Mouse (Mus musculus) bone marrow, adult 2 months (tissue): ENCODE results near the gene Methig1. TPM values are rescaled to one million over a fixed set of nuclear protein-coding genes. Genes with fewer than 3 reads are reported as not detected.
A peak's percentile ranks its signal among the peaks of the same experiment; 100 is the strongest.
"Not testable (repeated sequence)": the region's sequence is repeated elsewhere in the genome, so short reads cannot be mapped to it uniquely, and the experiment has no call there.

Source experiments
- H3K27ac ChIP-seq: fragments of 200-500 bp; 2 replicates; pipeline ENCODE4 v1.5.1; 2012; ENCODE audit warnings: low read depth, mild to moderate bottlenecking, control low read depth, inconsistent platforms, low read length; ENCODE audit not compliant: control insufficient read depth, poor library complexity, insufficient read depth
- H3K4me1 ChIP-seq: fragments of 200-500 bp; 2 replicates; pipeline ENCODE4 v1.6.1; 2011; ENCODE audit warnings: low read length; ENCODE audit not compliant: control insufficient read depth, insufficient read depth
- H3K4me3 ChIP-seq: fragments of 200-500 bp; replicated peaks from 2 replicates; pipeline ENCODE3; 2011; ENCODE audit warnings: mild to moderate bottlenecking, low read depth, low read length, control low read depth; ENCODE audit not compliant: control insufficient read depth
- CTCF ChIP-seq: fragments of 200-500 bp; IDR thresholded peaks from 2 replicates; pipeline ENCODE4 v1.5.1; 2011; ENCODE audit warnings: low read length, control low read depth; ENCODE audit not compliant: control insufficient read depth, insufficient read depth
- POLR2A ChIP-seq: fragments of 200-500 bp; IDR thresholded peaks from 2 replicates; pipeline ENCODE4 v1.6.1; 2011; ENCODE audit warnings: low read depth, mild to moderate bottlenecking, control low read depth, low read length, borderline replicate concordance; ENCODE audit not compliant: control insufficient read depth
- WGBS: fragments of 180-500 bp; shearing (Covaris S2); methylation state at CpG from one replicate; pipeline ENCODE4 v1.1.7; 2018; 5-methylcytosine and 5-hydroxymethylcytosine counted together
- polyA plus RNA-seq: library from polyadenylated mRNA; stranded (reverse); fragments of >200 nt; gene quantifications from 2 replicates; pipeline ENCODE4 v1.2.4, GENCODE M21; 2011; ENCODE audit warnings: low replicate concordance; ENCODE audit not compliant: missing spikeins, insufficient read depth, insufficient read length

The Methig1 gene
- not detected in 2 replicates for polyA plus RNA-seq

DNA sequence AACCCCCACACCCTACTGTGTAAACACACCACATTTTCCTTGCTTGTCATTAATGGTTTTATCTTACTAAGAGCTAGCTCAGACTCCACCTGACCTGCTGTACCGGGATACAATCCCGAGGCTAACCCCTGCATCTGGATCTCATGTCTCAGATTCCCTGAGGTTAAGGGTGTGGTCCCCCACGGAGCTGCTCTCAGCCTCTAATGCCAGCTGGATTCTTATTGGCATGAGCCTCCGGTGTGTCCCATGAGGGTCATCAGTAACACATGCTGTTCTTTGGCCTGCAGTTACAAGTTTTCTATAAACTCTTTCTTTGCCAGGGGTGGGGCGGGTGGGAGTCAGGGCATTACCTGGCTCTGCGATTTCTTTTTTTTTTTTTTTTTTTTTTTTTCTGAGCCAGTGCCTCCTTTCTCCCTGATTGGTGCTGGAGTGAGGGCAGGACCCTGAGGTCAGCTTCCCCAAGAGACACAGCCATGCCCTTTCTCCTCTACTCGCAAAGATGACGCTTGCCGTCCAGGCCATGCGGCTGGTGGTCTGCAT lies at the start of gene Methig1, which contains the start of gene Mettl7a2:
Methig1 (plus strand) TSS at position 439 of the 540 bp plus-strand sequence.
Mettl7a2 (plus strand) TSS at position 490 of the 540 bp plus-strand sequence.
- Histone ChIP-seq H3K27ac (no peak within 1 kb of the TSS), H3K4me1 (no peaks in the 10 kb centered on the region), H3K4me3 (no peak within 1 kb of the TSS)
- 88% methylated on average over 10 of the region's 10 CpGs for WGBS
- no peak for TF ChIP-seq POLR2A

DNA sequence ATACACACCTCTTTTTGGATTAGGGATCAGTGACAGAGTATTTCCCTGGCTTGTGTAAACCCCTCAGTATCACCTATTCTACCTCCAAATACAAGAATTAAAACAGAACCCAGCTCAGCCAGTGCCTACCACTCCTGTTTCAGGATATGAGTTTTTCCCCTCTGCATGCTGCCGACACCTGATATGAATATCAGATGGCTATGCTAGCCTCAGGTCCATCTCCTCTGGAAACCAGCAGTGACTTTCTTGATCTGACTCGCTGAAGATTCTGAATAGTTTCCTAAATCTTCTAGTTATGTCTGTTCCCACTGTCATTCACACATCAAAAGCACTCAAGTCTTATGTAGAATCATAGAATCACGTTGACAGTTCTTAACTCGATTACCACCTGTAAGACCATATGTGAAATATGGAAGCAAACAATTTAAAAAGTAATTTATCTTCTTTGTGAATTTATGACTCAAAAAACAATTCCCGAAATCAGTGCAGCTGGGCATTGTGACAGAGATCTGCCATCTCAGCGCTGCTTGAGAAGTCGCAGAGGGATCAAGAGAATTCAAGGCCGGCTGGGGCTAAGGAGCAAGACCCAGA lies 49.4 kb upstream of the Methig1 start:
- Histone ChIP-seq H3K27ac (peak overlapping the region; percentile 64), H3K4me1 (no peaks in the 10 kb centered on the region; the same call in 1 of the 2 replicates), H3K4me3 (peak overlapping the region; percentile 37)
- TF ChIP-seq POLR2A (no peak), CTCF (no peak)
- 10% methylated on average over 8 of the region's 8 CpGs for WGBS

DNA sequence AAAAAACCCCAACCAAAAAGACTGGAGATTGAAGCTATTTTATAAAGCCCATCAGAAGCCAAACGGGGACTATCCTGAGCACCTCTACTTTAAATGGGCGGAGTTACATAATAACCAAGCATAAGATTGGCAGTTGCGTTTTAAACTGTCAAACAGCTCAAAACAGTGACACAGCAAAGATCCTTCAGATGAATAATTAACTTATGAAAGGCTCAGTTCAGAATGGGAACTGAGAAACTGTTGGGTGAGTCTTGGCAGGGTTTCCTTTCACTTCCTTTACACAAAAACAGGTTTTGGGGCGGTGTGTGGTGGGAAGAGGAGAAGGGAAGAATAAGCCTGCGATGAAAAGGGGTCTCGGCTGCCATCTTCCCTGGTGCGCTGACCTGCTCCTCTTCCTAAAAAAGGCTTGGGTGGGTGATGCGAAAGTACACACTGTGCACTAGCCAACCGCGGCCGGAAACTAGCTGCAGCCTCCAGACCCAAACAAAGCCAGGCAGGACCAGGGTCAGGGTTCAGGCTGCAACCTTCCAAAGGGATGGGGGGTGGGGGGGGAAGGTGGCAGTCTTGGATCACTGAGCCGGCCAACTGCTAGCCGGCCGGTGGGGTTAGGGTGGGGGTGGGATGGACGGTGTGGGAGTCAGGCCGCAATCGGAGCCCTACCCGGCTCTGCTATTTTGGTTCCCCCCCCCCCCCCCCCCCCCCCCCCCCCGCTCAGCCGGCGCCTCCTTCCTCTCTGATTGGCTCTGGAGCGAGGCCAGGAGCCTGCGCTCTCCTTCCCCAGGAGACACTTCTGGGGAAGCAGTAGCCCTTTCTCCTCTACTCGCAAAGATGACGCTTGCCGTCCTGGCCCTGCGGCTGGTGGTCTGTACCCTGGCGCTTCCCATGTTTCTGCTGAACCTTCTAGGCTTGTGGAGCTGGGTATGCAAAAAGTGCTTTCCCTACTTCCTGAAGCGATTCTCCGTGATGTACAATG lies 48.6 kb upstream of the Methig1 start, which contains the start of gene Mettl7a1:
Mettl7a1 (plus strand) TSS at position 122 of the 973 bp plus-strand sequence.
- Histone ChIP-seq H3K27ac (peak within 1 kb of the TSS; percentile 96), H3K4me1 (no peaks in the 10 kb centered on the region; the same call in 1 of the 2 replicates), H3K4me3 (peak within 1 kb of the TSS; percentile 79)
- no peak for TF ChIP-seq CTCF
- TF ChIP-seq POLR2A: peak; percentile 58; the same call in 1 of the 2 replicates
- WGBS: under 1% methylated on average over 26 of the region's 30 CpGs

DNA sequence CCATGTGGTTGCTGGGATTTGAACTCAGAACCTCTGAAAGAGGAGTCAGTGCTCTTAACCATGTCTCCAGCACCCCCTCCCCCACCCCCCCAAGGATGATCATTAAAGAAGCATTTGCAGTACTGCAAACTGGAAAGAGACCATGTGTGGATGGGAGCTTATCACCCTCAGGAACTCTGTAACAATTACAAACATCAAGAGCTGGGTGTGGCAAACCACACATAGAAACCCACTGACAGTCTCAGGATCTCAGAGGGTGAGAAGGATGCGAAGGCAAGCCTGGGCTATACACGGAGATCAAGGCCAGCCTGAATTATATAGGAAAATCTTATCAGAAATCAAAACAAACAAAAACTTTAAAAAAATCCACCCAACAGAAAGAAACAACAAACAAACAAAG lies 46.7 kb upstream of the Methig1 start:
- H3K4me3 ChIP-seq: no peak overlapping the region
- 45% methylated on average over 2 of the region's 2 CpGs for WGBS
- H3K4me1 ChIP-seq: no peaks in the 10 kb centered on the region; the same call in 1 of the 2 replicates
- no peak overlapping the region for H3K27ac ChIP-seq
- TF ChIP-seq CTCF (no peak), POLR2A (no peak)

DNA sequence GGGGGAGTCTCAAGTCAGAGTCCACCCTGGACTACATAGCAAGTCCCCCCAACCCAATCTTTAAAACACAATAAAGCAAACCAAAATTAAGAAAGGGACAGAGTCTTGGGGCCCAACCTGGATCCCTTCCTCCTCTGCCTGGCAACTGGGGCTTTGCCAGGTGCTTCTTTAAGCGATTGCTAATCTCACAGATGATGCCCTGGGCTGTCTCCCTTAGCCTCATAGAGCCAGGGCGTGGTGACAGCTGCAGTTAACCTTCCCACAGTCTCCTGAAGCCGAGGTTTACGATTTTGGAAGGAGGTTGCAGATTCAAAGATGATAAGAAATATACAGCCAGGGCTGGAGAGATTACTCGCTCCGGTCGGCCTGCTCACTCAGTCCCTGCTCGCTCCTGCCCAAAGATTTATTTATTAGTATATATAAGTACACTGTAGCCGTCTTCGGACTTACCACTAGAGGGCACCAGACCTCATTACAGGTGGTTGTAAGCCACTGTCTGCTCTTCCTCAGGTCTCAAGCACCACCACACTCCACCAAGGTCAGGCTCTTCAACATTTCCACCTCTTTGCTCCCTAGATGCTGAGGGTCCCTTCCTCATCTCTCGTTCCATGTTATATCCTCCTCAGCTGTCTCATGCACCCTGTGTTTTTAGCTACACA lies 45.4 kb upstream of the Methig1 start:
- peak; percentile 34 for TF ChIP-seq CTCF

DNA sequence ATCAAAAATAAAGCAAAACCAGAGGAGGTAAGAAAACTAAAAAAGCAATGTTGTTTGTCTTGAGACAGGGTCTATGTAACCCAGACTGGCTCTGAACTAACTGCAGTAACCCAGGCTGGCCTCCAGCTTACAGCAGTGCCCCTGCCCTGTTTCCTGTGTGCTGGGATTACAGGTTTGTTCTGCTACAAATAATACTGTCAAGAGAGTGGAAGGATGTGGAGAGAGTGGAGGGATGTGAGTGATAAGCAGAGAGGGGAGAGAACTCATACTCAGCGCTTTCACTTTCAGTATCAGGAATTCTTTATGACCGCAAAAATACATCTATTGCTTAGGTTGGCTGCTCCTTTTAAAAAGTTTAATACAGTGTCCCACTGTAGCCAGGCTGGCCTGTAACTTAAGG lies 40.6 kb upstream of the Methig1 start:
- H3K4me3 ChIP-seq: no peak overlapping the region
- 6% methylated on average over 2 of the region's 2 CpGs for WGBS
- no peak for TF ChIP-seq CTCF
- no peak for TF ChIP-seq POLR2A
- H3K4me1 ChIP-seq: no peaks in the 10 kb centered on the region
- H3K27ac ChIP-seq: no peak overlapping the region

More for the DNA sequence above, 45.4 kb upstream of the Methig1 start:
- WGBS: 11% methylated on average over 11 of the region's 11 CpGs
- not testable (repeated sequence) for H3K27ac ChIP-seq, H3K4me1 ChIP-seq, H3K4me3 ChIP-seq

DNA sequence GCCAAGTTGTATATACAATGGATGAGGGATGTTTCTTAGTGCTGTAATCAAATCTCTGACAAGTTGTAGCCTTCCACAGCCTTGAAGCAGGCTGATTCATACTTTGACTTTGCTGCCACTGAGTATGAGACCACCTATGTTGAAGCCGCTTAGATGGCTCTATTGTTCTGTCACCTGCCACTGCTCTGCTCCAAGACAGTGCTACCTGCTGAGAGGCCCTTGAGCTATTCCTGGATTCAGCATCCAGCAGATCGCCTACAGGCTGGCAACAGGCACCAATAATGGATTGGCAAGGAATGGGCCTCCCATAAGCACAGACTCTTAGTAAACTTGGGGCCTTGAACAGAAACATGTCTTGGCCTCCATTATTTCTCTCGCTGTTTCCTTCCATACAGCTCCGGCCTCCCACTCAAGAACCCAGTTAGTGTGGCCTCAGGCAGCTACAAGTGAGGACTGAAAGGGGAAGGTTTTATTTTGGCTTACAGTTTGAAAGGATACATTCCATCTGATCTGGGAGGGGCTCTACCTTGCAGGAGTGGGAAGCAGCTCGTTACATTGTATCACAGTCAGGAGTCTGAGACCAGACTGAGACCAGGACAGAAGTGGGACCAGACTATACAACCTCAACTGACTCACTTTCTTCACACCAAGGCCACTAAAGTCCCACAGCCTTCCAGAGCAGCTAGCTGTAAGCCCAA lies 38.4 kb upstream of the Methig1 start:
- H3K27ac ChIP-seq: no peak overlapping the region
- no peak overlapping the region for H3K4me3 ChIP-seq
- WGBS: 92% methylated on average over 5 of the region's 5 CpGs
- TF ChIP-seq POLR2A (no peak), CTCF (no peak)
- H3K4me1 ChIP-seq: no peaks in the 10 kb centered on the region

DNA sequence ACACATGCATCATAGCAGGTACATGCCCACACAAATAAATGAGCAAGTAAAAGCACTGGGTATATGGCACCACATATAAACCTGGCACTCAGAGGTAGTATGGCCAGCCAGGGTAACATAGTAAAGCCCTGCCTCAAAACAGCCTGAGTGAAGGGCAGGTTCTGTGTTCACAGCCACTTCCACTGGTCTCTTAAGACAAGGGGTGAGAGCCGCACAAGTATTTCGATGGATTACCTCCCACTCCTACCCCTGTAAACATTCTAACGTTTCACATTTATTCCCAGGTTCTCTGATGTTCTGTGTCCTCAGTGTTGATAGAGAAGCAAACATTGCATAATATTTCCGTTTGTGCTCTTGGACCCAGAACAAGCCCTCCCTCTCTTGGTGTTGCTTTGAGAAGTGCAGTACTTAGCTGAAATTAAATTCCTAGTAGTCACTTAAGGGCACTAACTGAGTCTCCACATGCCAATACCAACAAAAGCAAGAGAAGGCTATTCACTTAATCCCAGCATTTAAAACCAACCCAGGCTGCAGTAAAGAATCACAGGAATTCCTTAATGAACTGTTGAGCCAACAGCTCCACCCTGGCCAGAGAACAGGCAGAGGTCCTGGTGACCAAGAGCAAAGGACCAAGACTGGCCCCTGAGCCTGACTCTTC lies 34.8 kb upstream of the Methig1 start:
- not testable (repeated sequence) for H3K27ac ChIP-seq, H3K4me3 ChIP-seq, H3K4me1 ChIP-seq
- WGBS: 20% methylated on average over 4 of the region's 4 CpGs
